Mouse (Mus musculus) hindlimb bud, embryonic 11.5 days (tissue): ENCODE measurements at regions not wholly inside any gene's neighbourhood (a gene's known extent, or its start where the extent isn't known, plus 50 kb on each side); places are given as distances from the start of the nearest gene placed in this dataset.

ENCODE experiments used
- DNase-seq: peaks from one replicate; pipeline ENCODE4 v3.0.0-alpha.2; 2012; ENCODE audit warnings: low read depth, low spot score; ENCODE audit errors: extremely low spot score

- DNase-seq, result no peak
Measured at GRCm38 (mm10) chr5:119739386-119739785, 68.9 kb downstream of the Tbx3 start.

- peak; percentile 74 for DNase-seq
Measured at GRCm38 (mm10) chr5:119741116-119741515, 70.6 kb downstream of the Tbx3 start.

GRCm38 (mm10) chr5:119743733-119744132 is 73.3 kb downstream of the Tbx3 start:
- no peak for DNase-seq

GRCm38 (mm10) chr5:119747038-119747437 is 76.6 kb downstream of the Tbx3 start:
- DNase-seq, result no peak

GRCm38 (mm10) chr5:119748667-119749066 is 78.2 kb downstream of the Tbx3 start:
- DNase-seq, result no peak

- no peak for DNase-seq
Measured at GRCm38 (mm10) chr5:119749153-119749552, 78.7 kb downstream of the Tbx3 start.

GRCm38 (mm10) chr5:119755782-119756181 is 76.7 kb upstream of the Tbx5 start:
- DNase-seq, result no peak

GRCm38 (mm10) chr5:119758880-119759279 is 73.6 kb upstream of the Tbx5 start:
- no peak for DNase-seq

- DNase-seq, result no peak
Measured at GRCm38 (mm10) chr5:119762102-119762501, 70.4 kb upstream of the Tbx5 start.

GRCm38 (mm10) chr5:119763337-119763736 is 69.1 kb upstream of the Tbx5 start:
- DNase-seq, result no peak

GRCm38 (mm10) chr5:119766372-119766771 is 66.1 kb upstream of the Tbx5 start:
- no peak for DNase-seq

GRCm38 (mm10) chr5:119770951-119771350 is 61.5 kb upstream of the Tbx5 start:
- no peak for DNase-seq

GRCm38 (mm10) chr5:119776106-119776887 is 56.2 kb upstream of the Tbx5 start:
- DNase-seq, result no peak

GRCm38 (mm10) chr5:119777836-119778235 is 54.6 kb upstream of the Tbx5 start:
- no peak for DNase-seq

- no peak for DNase-seq
Measured at GRCm38 (mm10) chr5:119781375-119781774, 51.1 kb upstream of the Tbx5 start.
